Mouse (Mus musculus) lung, postnatal 25 days (tissue): ENCODE data around the gene Gxylt2.
A peak's percentile ranks its signal among the peaks of the same experiment; 100 is the strongest.

Experiments
- DNase-seq: peaks from one replicate; pipeline ENCODE4 v3.0.0; 2022; ENCODE audit warnings: low spot score

Gene Gxylt2

GRCm38 (mm10) chr6:100704574-100705365 lies at the start of gene Gxylt2:
Gene Gxylt2 (plus strand): TSS chr6:100704734.
- DNase-seq, result no peak

- peak; percentile 24 for DNase-seq
Observed at GRCm38 (mm10) chr6:100660395-100660794, 44.1 kb upstream of the Gxylt2 start.

GRCm38 (mm10) chr6:100662224-100662623 lies 42.3 kb upstream of the Gxylt2 start:
- DNase-seq, result no peak

GRCm38 (mm10) chr6:100667644-100668043 lies 36.9 kb upstream of the Gxylt2 start:
- DNase-seq, result no peak

GRCm38 (mm10) chr6:100668858-100669257 lies 35.7 kb upstream of the Gxylt2 start:
- no peak for DNase-seq

GRCm38 (mm10) chr6:100670370-100670841 lies 34.1 kb upstream of the Gxylt2 start:
- DNase-seq, result peak; percentile 48

GRCm38 (mm10) chr6:100670880-100671344 lies 33.6 kb upstream of the Gxylt2 start, which contains the start of gene Shq1:
Gene Shq1 (minus strand): TSS chr6:100671157.
- peak; percentile 91 for DNase-seq

- no peak for DNase-seq
Observed at GRCm38 (mm10) chr6:100671401-100671800, 33.1 kb upstream of the Gxylt2 start.

- DNase-seq, result peak; percentile 30
Observed at GRCm38 (mm10) chr6:100674974-100675373, 29.6 kb upstream of the Gxylt2 start.

GRCm38 (mm10) chr6:100676461-100676860 lies 28.1 kb upstream of the Gxylt2 start:
- no peak for DNase-seq

- no peak for DNase-seq
Observed at GRCm38 (mm10) chr6:100678636-100679035, 25.9 kb upstream of the Gxylt2 start.

- no peak for DNase-seq
Observed at GRCm38 (mm10) chr6:100686341-100686740, 18.2 kb upstream of the Gxylt2 start.

GRCm38 (mm10) chr6:100699986-100700385 lies 4.5 kb upstream of the Gxylt2 start:
- DNase-seq, result no peak

GRCm38 (mm10) chr6:100700774-100701173 lies 3.8 kb upstream of the Gxylt2 start:
- no peak for DNase-seq

GRCm38 (mm10) chr6:100704197-100704573 lies 349 bp upstream of the Gxylt2 start:
- DNase-seq, result no peak

- DNase-seq, result no peak
Observed at GRCm38 (mm10) chr6:100705366-100705811, 855 bp downstream of the Gxylt2 start.

GRCm38 (mm10) chr6:100706861-100707260 lies 2.3 kb downstream of the Gxylt2 start:
- no peak for DNase-seq

GRCm38 (mm10) chr6:100707557-100707956 lies 3.0 kb downstream of the Gxylt2 start:
- DNase-seq, result no peak

- no peak for DNase-seq
Observed at GRCm38 (mm10) chr6:100708248-100708647, 3.7 kb downstream of the Gxylt2 start.

GRCm38 (mm10) chr6:100708996-100709395 lies 4.5 kb downstream of the Gxylt2 start:
- DNase-seq, result no peak

GRCm38 (mm10) chr6:100709483-100709882 lies 4.9 kb downstream of the Gxylt2 start:
- DNase-seq, result peak; percentile 71

GRCm38 (mm10) chr6:100710170-100710569 lies 5.6 kb downstream of the Gxylt2 start:
- no peak for DNase-seq

GRCm38 (mm10) chr6:100710866-100711265 lies 6.3 kb downstream of the Gxylt2 start:
- no peak for DNase-seq
